Mouse (Mus musculus) duodenum, adult 2 months (tissue): Measurements from ENCODE around the gene Pla2g5. TPM values are rescaled to one million over a fixed set of nuclear protein-coding genes. Genes with fewer than 3 reads are reported as not detected.

Experiments used
- polyA plus RNA-seq: library from polyadenylated mRNA; depleted of rRNA; stranded (reverse); fragments of >200 nt; gene quantifications from 2 replicates; pipeline ENCODE4 v1.2.3, GENCODE M21; 2012; ENCODE audit warnings: low replicate concordance; rRNA removed

The Pla2g5 gene
- 4.6 and 9.2 TPM in 2 replicates for polyA plus RNA-seq

DNA sequence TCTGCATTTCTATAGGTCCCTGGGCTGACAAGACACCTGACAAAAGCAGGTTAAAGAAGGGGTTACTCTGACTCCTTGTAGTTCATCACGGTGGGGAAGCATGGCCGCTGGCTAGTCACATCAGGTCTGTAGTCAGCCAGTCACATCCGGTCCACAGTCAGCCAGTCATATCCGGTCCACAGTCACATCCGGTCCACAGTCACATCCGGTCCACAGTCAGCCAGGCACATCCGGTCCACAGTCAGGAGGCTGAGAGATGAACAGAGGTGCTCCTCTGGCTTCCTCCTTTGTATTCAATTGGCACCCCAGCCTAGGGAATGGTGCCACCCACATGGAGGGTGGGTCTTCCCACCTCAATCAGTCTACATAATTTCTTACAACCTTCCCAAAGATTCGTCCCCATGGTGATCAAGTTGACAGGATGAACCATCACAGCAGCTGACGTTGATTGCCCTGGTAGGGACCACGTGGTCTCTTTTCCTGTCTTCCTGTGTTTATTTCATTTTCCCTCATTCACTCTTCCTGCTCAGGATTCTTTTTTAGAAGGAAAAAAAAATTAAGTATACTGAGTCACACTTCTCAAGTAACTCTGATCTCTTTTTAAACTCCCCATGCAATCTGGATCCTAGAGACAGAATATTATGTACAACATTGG lies at the start of gene Pla2g5:
Gene Pla2g5 (minus strand): TSS at position 139 of the 655 bp plus-strand sequence.

DNA sequence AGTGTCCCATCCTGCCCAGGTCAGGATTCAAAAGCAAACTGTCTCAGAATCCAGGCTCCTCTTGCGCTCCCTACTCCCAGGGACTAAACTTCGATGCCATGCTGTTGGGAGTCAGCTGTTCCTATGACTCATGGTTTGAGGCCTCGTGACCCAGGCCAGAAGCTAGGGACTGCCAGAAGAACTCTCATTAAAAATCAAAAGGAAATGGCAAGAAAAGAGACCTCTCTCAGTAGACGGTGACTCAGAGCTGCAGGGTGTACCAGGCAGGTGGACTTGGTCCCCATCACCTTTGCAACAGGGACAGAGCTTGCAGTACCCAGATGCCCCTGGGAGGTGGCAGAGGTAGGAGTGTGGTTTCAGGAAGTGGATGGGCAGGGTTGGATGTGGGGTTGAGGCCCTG lies 14.4 kb upstream of the Pla2g5 start, which contains the start of gene Pla2g2e:
Gene Pla2g2e (plus strand): TSS at position 212 of the 400 bp plus-strand sequence.

DNA sequence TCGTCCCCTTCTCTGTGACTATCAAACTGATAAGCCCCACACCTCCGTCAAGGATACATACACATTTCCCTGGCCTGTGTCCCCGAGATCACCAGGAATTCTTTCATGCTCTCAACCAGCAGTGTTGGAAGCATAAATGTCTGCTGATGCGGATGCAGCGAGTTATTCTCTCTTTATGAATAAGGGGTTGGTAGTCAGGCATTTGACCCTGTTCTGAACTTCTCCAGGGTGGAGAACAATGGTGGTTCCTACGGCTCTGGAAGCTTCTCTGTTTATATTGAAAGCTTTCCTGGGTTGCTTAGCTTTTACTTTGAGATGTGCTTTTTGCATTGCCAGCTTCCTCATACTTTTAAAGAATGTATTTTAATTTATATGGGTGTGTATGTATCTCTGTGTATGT lies 10.6 kb upstream of the Pla2g5 start, which contains the start of gene Gm13030:
Gene Gm13030 (minus strand): TSS at position 101 of the 400 bp plus-strand sequence.

DNA sequence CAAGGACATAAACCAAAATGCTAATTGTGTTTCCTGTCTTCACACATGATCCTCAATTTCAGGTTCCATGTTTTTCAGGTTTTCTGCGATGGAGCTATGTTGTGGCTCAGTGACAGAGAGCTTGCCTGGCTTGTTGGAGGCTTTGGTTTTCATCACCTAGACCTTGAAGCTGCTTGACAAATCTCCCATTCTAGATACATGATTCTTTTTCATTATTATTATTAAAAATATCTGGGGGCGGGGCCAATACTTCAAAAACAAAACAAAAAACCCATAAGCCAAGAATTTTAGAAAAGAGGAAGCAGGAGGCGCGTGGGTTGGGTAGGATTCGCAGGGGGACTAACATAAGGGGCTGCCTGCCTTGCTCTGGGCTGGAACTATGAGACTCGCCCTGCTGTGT lies 87.8 kb downstream of the Pla2g5 start, which contains the start of gene Pla2g2d:
Gene Pla2g2d (plus strand): TSS at position 301 of the 400 bp plus-strand sequence.

DNA sequence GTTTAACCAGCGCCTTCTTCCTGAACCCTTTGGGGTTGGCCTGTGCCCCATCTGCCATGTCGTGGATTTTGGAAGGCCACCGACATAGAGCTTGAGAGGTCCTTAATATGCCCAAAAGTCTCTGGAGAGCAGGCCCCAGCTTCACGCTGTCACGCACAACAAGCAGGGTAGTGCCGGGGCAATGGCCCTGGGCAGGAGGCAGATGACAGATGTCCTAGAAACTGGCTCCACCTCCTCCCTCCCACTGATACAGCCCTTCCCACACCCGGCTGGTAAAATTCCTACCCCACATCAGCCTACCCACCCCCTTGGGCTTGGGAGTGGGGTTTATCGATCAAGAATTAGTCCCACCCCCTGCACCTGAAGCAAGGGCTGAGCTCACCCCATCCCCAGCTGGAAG lies 105.9 kb downstream of the Pla2g5 start, which contains the start of gene Pla2g2f:
Gene Pla2g2f (minus strand): TSS at position 211 of the 400 bp plus-strand sequence.

Other genes with a start within 250 kb of the Pla2g5 start
- 0.06 TPM in 1 of 2 replicates, not detected in the other for gene Vwa5b1, start 227.6 kb downstream of the Pla2g5 start, polyA plus RNA-seq
- gene Pla2g2c, start 138.7 kb downstream of the Pla2g5 start, polyA plus RNA-seq = 0.08 and 0.61 TPM in 2 replicates
- 0.64 and 2.2 TPM in 2 replicates for gene Ubxn10, start 126.3 kb downstream of the Pla2g5 start, polyA plus RNA-seq
- gene Pla2g2f, start 105.9 kb downstream of the Pla2g5 start, polyA plus RNA-seq = 7.4 and 9.9 TPM in 2 replicates
- gene Pla2g2d, start 87.7 kb downstream of the Pla2g5 start, polyA plus RNA-seq = 1.3 and 5.0 TPM in 2 replicates
- gene Gm13030, start 10.5 kb upstream of the Pla2g5 start, polyA plus RNA-seq = not detected in 2 replicates
- gene Pla2g2e, start 14.5 kb upstream of the Pla2g5 start, polyA plus RNA-seq = 1.1 TPM in 2 replicates
- 4.5 and 7.6 TPM in 2 replicates for gene Otud3, start 50.5 kb upstream of the Pla2g5 start, polyA plus RNA-seq
- 398 and 463 TPM in 2 replicates for gene Rnf186, start 103.6 kb upstream of the Pla2g5 start, polyA plus RNA-seq
- 36.4 and 36.5 TPM in 2 replicates for gene Tmco4, start 109.4 kb upstream of the Pla2g5 start, polyA plus RNA-seq
- gene Htr6, start 212.1 kb upstream of the Pla2g5 start, polyA plus RNA-seq = 1.2 and 3.3 TPM in 2 replicates
- 125 and 184 TPM in 2 replicates for gene Nbl1, start 229.5 kb upstream of the Pla2g5 start, polyA plus RNA-seq